Mouse (Mus musculus) thymus, adult 18-20 months (tissue): Measurements from ENCODE around the gene Tpx2.

Experiments used
- DNase-seq, 2 experiments: peaks; one replicate each; pipeline ENCODE4 v3.0.0; 2022; ENCODE audit warnings: mixed read lengths in 2 of 2

Gene Tpx2

GRCm38 (mm10) chr2:152821023-152821422 lies 26.7 kb upstream of the Tpx2 start:
- no peak for DNase-seq

DNA sequence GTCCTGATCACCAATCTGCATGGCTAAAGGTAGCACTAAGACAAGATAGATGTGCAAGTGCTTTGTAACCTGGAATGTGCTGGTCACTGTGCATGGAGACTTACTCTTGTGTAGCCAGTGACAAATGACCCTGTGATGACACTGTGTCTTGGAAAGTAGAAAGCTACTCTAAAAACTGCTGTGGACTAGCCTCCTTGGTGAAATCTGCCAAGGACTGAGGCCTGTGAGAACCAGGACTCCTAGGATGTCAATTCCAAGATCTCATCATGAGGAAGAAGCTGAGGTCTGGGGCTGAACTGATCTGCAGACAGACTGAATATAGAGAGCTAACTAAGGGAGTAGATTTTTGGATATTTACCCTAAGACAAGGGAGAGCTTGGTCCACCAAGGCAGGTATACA lies 26.2 kb upstream of the Tpx2 start:
- DNase-seq: no peak

DNA sequence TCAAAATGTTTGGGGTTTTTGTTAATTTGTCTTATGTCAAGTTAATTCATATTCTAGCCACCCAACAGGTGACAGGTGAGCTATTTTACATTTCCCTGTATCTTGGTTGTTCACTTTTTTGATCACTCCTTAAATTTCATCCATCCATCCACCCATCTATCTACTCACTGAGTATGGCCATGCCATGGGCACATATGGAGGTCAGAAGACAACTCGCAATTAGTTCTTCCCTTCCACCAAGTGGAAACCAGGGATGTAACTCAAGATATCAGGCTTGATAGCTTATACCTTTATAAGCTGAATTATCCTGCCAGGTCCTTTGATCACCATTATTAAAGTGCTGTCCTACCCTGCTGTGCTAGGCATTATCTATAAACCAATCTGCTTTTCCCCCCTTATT lies 24.0 kb upstream of the Tpx2 start:
- no peak for DNase-seq

DNA sequence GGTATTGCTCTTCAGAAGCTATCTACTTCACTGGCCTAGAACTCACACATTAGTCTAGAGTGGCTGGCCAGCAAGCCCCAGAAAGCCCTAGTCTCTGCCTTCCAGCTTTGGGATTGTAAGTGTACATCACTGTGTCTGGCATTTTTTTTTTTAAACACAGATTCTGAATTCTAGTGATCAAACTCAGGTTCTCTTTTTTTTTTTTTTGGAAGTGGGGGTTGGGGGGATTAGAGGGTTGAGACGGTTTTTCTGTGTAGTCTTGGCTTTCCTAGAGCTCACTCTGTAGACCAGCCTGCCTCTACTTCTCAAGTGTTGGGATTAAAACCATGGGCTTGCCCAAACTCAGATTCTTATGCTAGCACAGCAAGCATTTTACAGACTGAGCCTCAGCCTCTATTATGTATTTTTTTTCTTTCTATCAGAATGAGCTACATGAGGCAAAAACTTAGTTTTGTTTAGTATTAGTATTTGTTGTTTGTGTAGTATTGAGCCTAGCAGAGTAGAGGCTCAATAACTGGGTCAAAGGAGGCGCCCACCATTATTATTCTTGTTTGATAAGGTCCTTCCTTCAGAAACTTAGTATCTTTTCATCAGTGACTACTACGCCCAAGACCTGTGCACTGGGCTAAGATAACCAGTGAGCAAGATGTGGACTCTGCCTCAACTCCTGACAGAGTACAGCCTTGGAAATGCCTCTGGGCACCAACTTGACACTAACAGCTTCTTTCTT lies 23.2 kb upstream of the Tpx2 start:
- DNase-seq: no peak

GRCm38 (mm10) chr2:152825168-152825697 lies 22.5 kb upstream of the Tpx2 start:
- DNase-seq: no peak

DNA sequence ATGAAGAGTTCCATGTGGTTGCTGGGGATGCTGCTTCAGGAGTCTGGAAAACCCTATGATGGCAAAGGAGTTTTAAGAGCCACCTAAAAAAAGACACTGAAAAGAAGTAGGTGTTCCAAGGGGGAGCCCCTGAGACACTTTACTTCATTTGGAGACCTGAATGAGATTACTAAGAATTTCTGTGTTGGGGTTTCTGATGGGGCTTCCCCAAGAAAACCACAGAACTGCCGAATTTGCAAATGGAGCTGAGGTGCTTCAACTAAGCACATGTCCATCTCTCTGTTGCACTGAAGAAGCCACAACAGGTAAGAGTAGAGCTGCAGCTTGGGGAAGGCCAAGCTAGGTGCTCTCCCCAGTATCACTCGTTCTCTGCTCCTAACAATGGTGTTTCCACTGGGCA lies 22.1 kb upstream of the Tpx2 start:
- DNase-seq: no peak

DNA sequence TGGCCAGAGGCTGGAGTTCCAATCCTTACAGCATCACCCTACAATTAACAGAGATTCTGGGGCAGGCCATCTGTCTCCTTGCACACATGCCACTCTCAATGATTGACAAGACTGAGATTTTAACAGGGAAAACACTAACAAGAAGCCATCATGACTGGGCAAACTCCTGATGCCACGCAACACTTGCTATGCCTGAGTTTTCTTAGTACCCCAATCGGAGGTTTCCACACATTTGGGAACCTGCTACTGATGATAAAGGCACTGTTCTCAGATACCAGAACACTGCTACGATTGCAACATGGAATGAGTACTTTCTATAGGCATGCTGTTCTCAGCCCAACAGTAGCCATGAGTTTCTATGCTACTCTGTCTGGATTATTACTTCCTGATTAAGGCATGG lies 21.3 kb upstream of the Tpx2 start:
- DNase-seq: no peak

DNA sequence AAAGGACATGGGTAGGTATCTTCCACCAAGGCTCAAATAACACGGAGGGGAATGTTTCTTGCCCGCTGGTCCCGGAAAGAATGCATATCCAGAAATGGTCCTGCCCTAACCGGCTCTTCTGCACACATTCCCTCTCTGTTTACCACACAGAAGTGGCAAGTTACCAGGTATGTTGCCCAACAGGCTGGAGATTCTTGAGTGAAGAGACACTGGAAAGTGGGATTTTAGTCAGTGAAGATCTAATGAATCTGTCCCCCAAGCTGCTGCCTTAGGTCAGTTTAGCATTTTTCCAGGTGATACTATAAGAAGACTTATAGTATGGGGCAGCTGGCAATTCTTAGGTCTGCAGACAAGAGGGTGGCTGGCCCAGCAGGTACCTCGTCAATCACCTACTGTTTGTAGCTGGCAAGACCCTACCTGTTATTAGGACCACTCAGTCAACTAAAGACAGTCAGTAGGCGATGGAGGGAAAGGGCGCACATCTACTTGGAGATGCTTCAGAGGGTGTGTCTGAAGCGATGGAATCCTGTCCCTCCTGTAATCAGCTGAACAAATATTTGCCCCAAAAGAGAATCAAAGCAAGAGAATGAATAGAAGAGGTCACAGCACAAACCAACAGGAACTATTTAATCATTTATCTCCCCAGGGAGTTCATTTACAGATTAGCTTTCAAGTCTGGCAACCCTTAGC lies 20.3 kb upstream of the Tpx2 start:
- DNase-seq: no peak

- no peak for DNase-seq
These were observed 19.8 kb upstream of the Tpx2 start for GRCm38 (mm10) chr2:152828011-152828370.

DNA sequence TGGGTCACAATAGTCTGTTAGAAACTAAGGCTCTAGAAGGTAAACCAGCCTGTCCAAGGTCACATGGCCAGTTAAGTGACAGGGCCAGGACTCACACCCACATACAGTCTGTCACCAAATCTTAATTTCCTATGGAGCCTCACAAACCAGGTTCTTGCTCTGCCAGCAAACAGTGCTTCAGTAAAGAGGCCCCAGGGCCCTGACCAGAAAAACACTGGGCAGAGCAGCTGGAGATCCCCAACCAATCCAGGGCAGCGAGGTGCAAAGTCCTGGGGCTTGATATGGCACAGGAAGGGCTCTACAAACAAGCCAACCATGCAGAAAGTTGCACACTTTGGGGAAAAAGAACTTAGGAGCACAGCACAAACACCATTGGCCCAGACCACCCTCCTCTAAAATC lies 19.2 kb upstream of the Tpx2 start:
- no peak for DNase-seq

DNA sequence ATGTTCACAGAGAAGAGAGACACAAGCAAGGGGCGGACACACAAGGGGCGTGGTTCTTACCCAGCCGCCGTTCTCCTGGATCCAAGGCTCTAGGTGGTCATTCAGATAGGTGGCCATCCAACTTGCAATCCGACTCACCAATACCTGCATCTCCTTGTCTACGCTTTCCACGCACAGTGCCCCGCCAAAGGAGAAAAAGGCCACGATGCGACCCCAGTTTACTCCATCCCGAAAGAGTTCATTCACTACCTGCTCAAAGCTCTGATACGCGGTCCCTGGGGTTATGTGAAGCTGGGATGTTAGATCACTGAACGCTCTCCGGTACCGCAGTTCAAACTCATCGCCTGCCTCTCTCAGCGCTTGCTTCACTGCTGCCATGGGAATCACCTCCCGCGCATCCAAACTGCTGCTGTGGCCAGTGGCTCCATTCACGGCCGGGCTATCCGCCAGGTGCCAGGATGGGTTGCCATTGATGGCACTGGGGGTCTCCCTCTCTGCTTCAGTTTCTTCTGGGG lies 18.3 kb upstream of the Tpx2 start:
- peak in 1 of 2 experiments; percentile 50 for DNase-seq

- DNase-seq: peak; percentile 87 to 88
These were observed 17.5 kb upstream of the Tpx2 start for GRCm38 (mm10) chr2:152830021-152830921.

DNA sequence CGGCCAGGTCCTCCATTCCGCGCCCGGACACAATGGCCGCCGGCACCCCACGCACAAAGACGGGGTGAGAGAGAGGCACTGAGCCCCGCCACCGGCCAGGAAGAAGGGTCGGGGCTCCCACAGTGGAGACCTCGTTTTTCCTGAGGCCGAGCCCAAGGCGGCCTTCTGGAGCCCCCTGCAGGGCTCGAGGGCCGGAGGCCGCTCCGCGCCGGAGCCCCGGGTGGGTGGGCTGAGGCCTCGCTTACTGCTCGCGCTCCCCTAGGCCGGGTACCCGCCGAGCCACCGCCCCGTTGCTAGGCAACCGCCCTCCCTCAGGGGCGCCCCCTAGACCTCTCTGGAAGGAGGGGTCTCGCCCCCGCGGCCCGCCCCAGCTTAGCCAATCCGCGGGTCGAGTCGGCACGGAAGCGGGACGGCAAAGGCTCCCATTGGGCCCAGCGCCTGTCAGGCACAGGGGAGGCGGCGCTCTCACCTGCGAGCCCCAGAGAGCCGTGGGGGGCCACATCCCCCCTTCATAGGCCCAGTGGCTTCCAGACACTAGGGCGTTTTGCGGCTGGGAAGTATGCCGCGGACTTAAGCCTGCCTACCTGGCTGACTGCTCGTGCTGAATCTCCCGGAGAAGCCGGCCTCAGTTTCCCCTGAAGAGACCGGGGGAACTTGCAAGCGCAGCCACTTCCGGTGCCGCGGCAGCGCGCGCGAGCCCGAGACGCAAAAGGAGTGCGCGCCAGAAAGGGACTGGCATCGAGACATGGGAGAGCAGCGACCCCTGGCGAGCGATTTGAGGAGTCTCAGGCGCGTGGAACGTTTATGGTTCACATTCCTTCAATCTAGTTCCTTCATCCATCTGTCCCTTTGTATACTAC lies 16.5 kb upstream of the Tpx2 start, which contains the start of gene Bcl2l1:
Gene Bcl2l1 (minus strand): TSS at position 710 of the 860 bp plus-strand sequence.
- DNase-seq: peak; percentile 99 to 100

GRCm38 (mm10) chr2:152839256-152839655 lies 8.5 kb upstream of the Tpx2 start:
- DNase-seq: no peak

DNA sequence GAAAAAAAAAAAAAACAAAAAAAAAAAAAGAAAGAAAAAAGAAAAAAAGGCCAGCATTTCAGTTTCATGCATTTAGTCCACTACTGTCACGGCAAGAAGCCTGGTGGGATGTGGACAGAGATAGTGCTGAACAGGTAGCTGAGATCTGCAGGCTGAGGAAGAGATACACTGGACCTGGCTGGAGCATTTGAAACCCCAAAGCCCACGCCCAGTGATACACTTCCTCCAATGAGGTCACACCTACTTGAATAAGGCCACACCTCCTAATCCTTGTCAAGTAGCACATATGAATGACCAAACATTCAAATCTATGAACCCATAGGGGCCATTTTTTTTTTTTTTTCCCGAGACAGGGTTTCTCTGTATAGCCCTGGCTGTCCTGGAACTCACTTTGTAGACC lies 5.0 kb upstream of the Tpx2 start:
- no peak for DNase-seq

DNA sequence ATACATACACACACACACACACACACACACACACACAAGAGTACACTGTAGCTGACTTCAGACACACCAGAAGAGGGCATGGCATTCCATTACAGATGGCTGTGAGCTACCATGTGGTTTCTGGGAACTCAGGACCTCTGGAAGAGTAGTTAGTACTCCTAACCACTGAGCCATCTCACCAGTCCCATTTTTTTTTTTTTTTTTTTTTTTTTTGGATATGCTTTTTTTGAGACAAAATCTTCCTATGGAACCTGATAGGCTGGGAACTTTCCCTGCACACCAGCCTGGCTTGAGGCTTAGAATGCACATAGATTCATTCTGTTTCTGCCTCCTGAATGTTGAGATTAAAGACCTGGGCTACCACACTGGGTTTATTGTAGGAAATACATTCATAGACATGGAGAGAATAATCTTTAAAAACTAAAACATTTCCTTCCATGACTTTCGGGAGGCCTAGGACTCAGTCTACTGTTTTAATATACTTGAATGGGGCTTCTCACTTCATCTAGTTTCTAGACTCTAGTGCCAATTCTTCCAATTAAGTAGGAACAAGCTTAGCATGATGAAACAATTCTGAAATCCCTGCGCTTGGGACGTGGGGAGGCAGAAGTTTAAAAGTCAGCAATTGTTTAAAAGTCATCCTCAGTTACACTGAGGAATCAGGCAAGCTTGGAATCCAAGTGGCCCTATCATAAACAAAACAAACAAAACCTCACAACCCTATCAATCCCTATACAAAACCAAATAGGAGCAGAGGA lies 528 bp upstream of the Tpx2 start:
- no peak for DNase-seq

GRCm38 (mm10) chr2:152848466-152848865 lies 702 bp downstream of the Tpx2 start:
- no peak for DNase-seq

DNA sequence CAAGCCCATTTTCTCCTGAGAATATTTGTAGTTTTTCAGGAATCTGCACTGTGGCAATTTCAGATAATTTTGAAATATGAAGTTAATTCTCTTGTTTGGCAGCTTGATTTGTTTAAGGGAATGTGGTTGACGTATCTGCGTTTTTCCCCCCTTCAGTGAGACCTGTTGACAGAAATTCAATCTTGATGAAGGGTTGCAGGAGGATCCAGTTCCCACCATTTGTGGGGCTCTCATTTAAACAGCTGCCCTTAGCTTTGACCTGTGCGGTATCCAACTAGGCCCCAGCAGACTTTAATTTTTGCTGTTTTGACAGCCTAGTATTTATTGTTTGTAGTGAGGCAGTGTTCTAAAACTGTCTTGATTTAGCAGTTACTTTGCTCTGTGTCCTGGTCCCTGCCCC lies 11.7 kb downstream of the Tpx2 start:
- no peak for DNase-seq

DNA sequence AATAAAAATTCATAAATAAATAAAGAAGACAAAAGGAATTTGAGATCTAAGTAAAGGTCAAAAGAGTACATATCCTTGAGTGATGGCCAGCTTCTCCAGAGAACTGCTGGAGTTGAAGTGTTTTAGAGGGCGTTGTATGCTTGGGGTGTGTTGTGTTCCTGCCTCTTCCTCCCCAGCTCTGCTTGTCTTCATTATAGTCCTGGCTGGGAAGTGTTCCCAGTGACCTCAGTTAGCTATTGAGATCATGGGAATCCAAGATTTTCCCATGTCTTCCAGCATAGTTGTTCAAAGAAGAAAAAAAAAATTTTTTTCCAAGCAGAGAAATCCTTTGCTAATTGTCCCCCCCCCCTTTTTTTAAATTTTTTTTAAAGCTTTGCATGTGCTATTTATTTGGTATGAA lies 14.1 kb downstream of the Tpx2 start:
- DNase-seq: no peak

GRCm38 (mm10) chr2:152862638-152863037 lies 14.9 kb downstream of the Tpx2 start:
- no peak for DNase-seq

GRCm38 (mm10) chr2:152863346-152863745 lies 15.6 kb downstream of the Tpx2 start:
- no peak for DNase-seq
